Comparison of ENCODE assay signal across 8 mouse cellular contexts in genomic region chr3:104616155-104616554, GRCm38 (mm10). TPM values are rescaled to one million over a fixed set of nuclear protein-coding genes. Genes with fewer than 3 reads are reported as not detected.
DNase-seq lines count a peak whose midpoint lies in the region; ATAC-seq lines count a peak whose summit lies in the region.

No protein-coding gene starts in this region.

- intact Hi-C loops in left cerebral cortex, postnatal 36 days (cut with DNase I), result no loop called here

- no peak for ATAC-seq in embryonic facial prominence, embryonic 11.5 days (replicated peaks; ENCODE audit: insufficient number of reproducible peaks, low FRiP score, low TSS enrichment, low read depth)
- ATAC-seq in neural tube, embryonic 12.5 days (ENCODE audit: low FRiP score, low read depth), result peak; percentile 21; the same call in 1 of the 2 replicates

- no peak overlapping the region for H3K4me2 ChIP-seq in embryonic facial prominence, embryonic 11.5 days (ENCODE audit: low read depth, low read length)
- 0 out of 2 replicates have a peak overlapping the region, but pooled peaks have one; percentile 3 for H3K4me2 ChIP-seq in neural tube, embryonic 12.5 days (replicated peaks)

- peak; percentile 6 for DNase-seq in embryonic facial prominence, embryonic 11.5 days (ENCODE audit: low spot score)
- no peak for DNase-seq in embryonic facial prominence, embryonic 10.5 days (ENCODE audit: low spot score)
- no peak for DNase-seq in neural tube, embryonic 10.5 days (ENCODE audit: extremely low spot score, low spot score)
- peak; percentile 48 to 50 for DNase-seq in left cerebral cortex, postnatal 36 days (ENCODE audit: low spot score in 2 of 2)
- peak; percentile 62 to 80 for DNase-seq in thymus, postnatal 36 days
- DNase-seq in ovary, postnatal 10 days (ENCODE audit: low spot score), result no peak
- no peak for DNase-seq in embryo, embryonic 10.5 days (ENCODE audit: low spot score)

- no peaks in the 10 kb centered on the region for H3K36me3 ChIP-seq in embryonic facial prominence, embryonic 11.5 days (replicated peaks; ENCODE audit: control insufficient read depth, insufficient read depth, low read depth, low read length)
- H3K36me3 ChIP-seq in embryonic facial prominence, embryonic 10.5 days (replicated peaks), result no peaks in the 10 kb centered on the region
- no peaks in the 10 kb centered on the region for H3K36me3 ChIP-seq in neural tube, embryonic 12.5 days

- 54% methylated on average over 8 of the region's 8 CpGs for WGBS in embryonic facial prominence, embryonic 11.5 days
- 53% methylated on average over 8 of the region's 8 CpGs for WGBS in embryonic facial prominence, embryonic 10.5 days
- 39% methylated on average over 8 of the region's 8 CpGs for WGBS in neural tube, embryonic 12.5 days

- H3K4me3 ChIP-seq in embryonic facial prominence, embryonic 11.5 days (ENCODE audit: low read depth, low read length), result no peak overlapping the region
- no peak overlapping the region for H3K4me3 ChIP-seq in embryonic facial prominence, embryonic 10.5 days
- no peak overlapping the region for H3K4me3 ChIP-seq in neural tube, embryonic 12.5 days

- H3K27me3 ChIP-seq in embryonic facial prominence, embryonic 11.5 days (ENCODE audit: control insufficient read depth, insufficient read depth, low read length), result no peaks in the 10 kb centered on the region
- no peaks in the 10 kb centered on the region for H3K27me3 ChIP-seq in embryonic facial prominence, embryonic 10.5 days (replicated peaks; ENCODE audit: low read depth, poor library complexity, severe bottlenecking)
- no peaks in the 10 kb centered on the region for H3K27me3 ChIP-seq in neural tube, embryonic 12.5 days (replicated peaks)

- H3K4me1 ChIP-seq in embryonic facial prominence, embryonic 11.5 days (ENCODE audit: control insufficient read depth, insufficient read depth, low read length), result no peaks in the 10 kb centered on the region
- H3K4me1 ChIP-seq in embryonic facial prominence, embryonic 10.5 days, result peaks cover 9% of the 10 kb centered on the region
- H3K4me1 ChIP-seq in neural tube, embryonic 12.5 days, result no peaks in the 10 kb centered on the region

- no peak overlapping the region for H3K27ac ChIP-seq in embryonic facial prominence, embryonic 11.5 days (replicated peaks; ENCODE audit: low read depth, low read length)
- H3K27ac ChIP-seq in embryonic facial prominence, embryonic 10.5 days (replicated peaks), result no peak overlapping the region
- no peak overlapping the region for H3K27ac ChIP-seq in neural tube, embryonic 12.5 days

- H3K9me3 ChIP-seq in embryonic facial prominence, embryonic 11.5 days (replicated peaks; ENCODE audit: control insufficient read depth, low read length), result no peaks in the 10 kb centered on the region
- no peaks in the 10 kb centered on the region for H3K9me3 ChIP-seq in embryonic facial prominence, embryonic 10.5 days
- no peaks in the 10 kb centered on the region for H3K9me3 ChIP-seq in neural tube, embryonic 12.5 days

- no peak overlapping the region for H3K9ac ChIP-seq in embryonic facial prominence, embryonic 11.5 days (replicated peaks; ENCODE audit: low read length)
- H3K9ac ChIP-seq in neural tube, embryonic 12.5 days, result no peak overlapping the region

RNA-seq across cellular contexts. Expression of gene Slc16a1, which starts 22.3 kb away (rescaled TPM):
- 45.9 and 46.6 TPM in 2 replicates for polyA plus RNA-seq in embryonic facial prominence, embryonic 11.5 days (2014; fragmentation: Nextera tagmentation; extraction: Ambion mirVana)
- 45.9 and 49.6 TPM in 2 replicates for polyA plus RNA-seq in embryonic facial prominence, embryonic 10.5 days (2016; fragmentation: Nextera tagmentation; extraction: Ambion mirVana)
- polyA plus RNA-seq in neural tube, embryonic 12.5 days (2016; fragmentation: Nextera tagmentation; extraction: Ambion mirVana), result 17.9 and 21.3 TPM in 2 replicates
- 10 to 100 TPM; 19.2 to 26.8 TPM for total RNA-seq in left cerebral cortex, postnatal 36 days (2021)

Comparison
In these comparisons a context has a peak if more than half of its experiments do, and no peak if none do; other contexts are left out.
1. DNase-seq: peak in embryonic facial prominence, embryonic 11.5 days (single experiment), left cerebral cortex, postnatal 36 days (2 of 2) and thymus, postnatal 36 days (2 of 2); none in embryonic facial prominence, embryonic 10.5 days (single experiment), neural tube, embryonic 10.5 days (single experiment), ovary, postnatal 10 days (single experiment) and embryo, embryonic 10.5 days (single experiment).